Mouse (Mus musculus): Measurements from ENCODE around the gene Gm37240.

DNA sequence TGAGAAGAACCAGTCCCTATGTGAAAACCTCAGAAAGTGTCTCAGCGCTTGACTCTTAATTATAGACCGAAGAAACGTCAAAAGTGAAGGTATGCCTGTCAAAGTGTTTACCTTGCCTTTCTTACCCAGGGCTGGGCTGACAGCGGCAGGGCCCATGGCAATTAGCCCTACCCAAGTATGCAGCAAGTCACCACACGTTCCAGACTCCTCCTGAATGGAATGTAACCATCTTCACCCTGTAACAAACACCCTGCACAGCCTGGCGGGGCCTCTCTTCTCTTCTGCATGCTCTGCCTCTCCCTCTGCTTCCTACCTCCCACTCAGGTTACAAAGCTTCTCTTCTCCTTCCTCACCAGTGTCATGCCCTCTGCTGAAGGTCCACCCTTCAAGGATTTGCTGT is 44.5 kb upstream of the Gm37240 start:
- TF ChIP-seq CTCF (IDR thresholded peaks at IDR 0.05; ENCODE audit: borderline replicate concordance, insufficient read depth, low read length): no peak
- no peak for TF ChIP-seq POLR2A (IDR thresholded peaks at IDR 0.05; ENCODE audit: low read depth, low read length)
